Mouse (Mus musculus) CD8-positive naive resting alpha-beta T cell, adult 2 months (primary cell): Measurements from ENCODE around the gene Trp63.
"Not testable (repeated sequence)": the region's sequence is repeated elsewhere in the genome, so short reads cannot be mapped to it uniquely, and the experiment has no call there.

Source experiments
- DNase-seq, 2 experiments: peaks; one replicate each; pipeline ENCODE4 v3.0.0; 2022; ENCODE audit warnings: low read depth in 2 of 2, low spot score in 2 of 2

Gene Trp63

DNA sequence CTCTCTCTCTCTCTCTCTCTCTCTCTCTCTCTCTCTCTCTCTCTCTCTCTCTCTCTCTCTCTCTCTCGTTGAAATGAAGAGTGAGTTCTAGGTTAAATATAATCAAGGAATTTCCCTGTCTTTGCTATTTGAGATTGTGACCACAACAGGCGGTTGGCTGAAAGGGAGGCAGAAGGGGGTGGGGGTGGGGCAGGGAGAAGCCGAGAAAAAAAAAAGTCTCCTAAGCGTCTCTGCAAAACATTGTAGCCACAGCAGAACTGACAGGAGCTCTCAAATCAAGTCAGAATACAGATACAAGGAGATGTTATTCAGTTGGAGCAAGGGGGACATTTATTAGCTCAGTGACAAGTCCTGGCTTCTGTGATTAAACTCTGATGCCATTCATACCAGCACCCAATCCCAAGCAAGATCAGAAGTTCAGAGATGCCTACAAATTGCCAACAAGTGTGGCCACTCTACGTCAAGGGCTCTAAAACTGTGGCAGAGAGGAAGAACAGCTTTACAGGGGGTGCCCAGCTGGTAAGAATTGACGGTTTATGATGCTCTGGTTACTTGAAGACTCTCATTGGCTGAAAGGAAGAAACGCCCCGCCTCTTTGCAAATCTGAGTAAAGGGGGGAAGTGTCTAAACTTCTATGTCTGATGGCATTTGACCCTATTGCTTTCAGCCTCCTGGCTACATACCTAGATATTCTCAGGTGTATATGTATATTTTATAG, at the start of gene Trp63:
Trp63 (plus strand) TSS at position 233 of the 718 bp plus-strand sequence.
- DNase-seq: no peak

DNA sequence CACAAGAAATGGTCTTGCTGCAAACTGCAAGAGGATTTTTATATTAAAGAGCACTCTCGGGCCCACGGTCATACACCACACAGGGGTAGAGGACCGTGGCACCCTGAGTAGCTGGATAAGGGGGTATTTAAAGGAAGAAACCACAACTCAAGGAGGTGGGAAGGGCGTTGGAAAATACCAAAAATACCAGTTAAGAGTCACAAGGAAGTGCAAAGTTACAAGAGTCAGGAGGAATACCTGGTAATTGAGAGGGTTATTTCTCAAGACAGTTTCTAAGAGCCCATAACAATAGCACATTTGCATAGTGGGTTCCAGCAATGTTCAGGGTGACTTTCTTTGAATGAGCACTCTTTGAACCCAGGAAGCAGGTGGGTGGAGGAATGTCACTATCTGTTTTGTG, 38.8 kb upstream of the Trp63 start:
- DNase-seq: not testable (repeated sequence)

GRCm38 (mm10) chr16:25660510-25661235, 22.9 kb upstream of the Trp63 start:
- no peak for DNase-seq

- DNase-seq: no peak
Observed at GRCm38 (mm10) chr16:25663116-25663515, 20.4 kb upstream of the Trp63 start.

DNA sequence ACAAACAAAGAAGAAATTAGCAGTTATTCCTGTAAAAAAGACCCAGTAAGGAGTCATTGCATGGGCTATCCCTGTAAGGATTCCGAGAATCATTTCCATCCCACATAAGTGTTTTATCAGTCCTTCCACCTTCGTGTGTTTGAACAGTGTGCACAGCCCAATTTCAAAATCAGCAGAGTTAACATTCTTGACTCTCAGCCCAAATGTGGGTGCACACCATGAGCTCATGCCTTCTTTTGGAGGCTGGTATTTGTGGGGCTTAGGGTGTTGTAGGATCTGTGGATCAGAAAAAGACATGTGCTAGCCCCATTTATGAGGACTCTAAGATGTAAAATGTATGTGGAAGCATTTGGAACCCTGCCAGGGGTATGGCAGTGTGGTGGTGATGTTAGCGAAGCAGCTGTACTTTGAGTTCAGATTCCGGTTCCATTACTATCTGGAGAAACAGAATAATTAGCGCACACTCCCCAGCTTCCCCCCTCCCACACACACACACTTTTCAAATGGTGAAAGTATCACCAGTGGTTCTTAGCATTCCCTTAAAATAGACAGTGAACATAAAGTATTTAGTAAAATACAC, 9.6 kb upstream of the Trp63 start:
- no peak for DNase-seq

DNA sequence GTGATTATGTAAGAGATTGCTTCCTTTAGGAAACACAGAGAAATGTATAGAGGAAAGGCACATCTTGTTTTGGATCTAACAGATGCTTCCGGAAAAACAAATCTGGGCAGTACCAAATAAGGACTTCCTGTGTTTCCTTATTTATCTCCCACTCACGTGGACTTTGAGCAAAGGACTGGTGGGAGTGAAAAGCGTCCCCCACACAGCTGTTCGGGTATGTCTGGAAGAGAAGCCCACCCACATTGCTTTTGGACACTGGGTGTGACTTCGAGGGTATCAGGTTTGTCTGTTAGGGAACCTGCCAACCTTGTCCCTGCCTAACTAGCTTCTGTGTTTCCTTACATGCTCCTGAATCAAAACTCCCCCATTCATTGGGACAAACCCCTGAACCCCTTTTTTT, 3.2 kb upstream of the Trp63 start:
- no peak for DNase-seq

GRCm38 (mm10) chr16:25682533-25682932, 1.0 kb upstream of the Trp63 start:
- DNase-seq: no peak

GRCm38 (mm10) chr16:25684572-25684971, 1.0 kb downstream of the Trp63 start:
- no peak for DNase-seq

- DNase-seq: no peak
Observed at GRCm38 (mm10) chr16:25690612-25691011, 7.0 kb downstream of the Trp63 start.

DNA sequence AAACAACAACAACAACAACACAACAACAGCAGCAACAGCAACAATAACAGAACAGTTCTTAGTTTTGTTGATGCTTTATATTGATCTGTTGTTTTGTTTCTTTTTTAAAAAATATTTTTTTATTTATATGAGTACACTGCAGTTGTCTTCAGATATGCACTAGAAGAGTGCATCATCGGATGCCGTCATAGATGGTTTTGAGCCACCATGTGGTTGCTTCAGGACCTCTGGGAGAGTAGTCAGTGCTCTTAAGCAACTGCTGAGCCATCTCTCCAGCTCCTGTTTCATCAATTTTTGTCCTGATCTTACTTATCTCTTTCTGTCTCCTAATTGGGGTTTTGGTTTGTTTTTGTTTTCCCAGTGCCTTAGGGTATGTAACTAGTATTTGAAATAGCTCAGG, 17.7 kb downstream of the Trp63 start:
- DNase-seq: no peak

DNA sequence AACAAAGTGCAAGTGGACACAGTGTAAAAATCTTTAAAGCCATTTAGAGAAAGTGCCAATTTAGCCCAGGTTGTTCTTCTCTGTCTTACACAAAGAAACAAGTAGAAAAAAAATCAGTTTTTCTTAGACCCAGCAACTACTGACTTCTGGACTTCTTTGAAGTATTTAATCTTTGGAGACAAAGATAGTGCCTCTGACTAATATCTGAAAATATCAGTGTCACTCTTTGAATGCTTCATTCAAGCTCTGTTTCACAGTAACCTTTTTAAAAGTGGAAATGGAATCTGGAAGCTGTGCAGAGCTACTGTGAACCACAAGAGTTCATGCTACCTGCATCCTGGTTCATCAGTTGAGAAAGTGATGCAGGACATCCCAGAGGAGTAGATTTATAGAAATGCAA, 22.7 kb downstream of the Trp63 start:
- DNase-seq: no peak

GRCm38 (mm10) chr16:25715790-25716189, 32.2 kb downstream of the Trp63 start:
- DNase-seq: no peak

- DNase-seq: no peak
Observed at GRCm38 (mm10) chr16:25723131-25723530, 39.6 kb downstream of the Trp63 start.

DNA sequence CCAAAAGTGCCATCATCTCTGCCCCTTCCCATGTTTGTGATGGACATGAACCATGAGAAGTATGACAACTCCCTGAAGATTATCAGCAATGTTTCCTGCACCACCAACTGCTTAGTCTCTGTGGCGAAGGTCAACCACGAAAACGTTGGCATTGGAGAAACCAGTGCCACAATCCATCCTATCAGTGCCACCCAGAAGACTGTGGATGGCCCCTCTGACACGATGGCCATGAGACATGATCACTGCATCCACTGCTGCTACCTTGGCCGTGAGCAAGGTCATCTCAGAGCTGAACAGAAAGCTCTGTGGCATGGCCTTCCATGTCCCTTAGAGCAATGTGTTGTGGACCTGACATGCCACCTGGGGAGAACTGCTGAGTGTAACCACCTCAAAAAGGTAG, 43.4 kb downstream of the Trp63 start:
- DNase-seq: no peak

DNA sequence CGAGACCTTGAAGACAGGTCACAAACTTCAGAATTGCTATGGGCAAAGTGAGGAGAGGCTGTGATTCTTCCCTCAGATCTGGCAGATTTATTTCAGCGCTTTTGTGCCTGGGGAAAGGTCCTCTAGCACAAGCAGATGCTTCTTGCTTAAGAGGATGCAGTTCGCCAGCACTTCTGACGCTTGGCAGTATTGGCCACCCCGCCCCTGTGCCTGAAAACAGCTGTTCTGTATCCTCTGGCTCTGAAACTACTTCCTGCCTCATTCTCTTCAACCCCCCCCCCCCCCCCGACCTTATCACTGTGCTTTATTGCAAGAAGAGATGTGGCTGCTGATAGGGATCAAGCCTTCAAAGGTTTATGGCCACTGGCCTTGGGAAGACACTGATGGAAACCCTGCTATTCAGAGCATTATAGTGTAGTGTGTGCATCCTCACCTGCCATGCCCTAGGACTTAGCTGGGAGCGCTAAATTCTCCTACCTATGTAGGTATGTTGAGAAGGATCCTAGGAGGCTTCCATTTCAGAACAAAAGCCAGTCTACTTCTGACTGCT, 44.5 kb downstream of the Trp63 start:
- no peak for DNase-seq

DNA sequence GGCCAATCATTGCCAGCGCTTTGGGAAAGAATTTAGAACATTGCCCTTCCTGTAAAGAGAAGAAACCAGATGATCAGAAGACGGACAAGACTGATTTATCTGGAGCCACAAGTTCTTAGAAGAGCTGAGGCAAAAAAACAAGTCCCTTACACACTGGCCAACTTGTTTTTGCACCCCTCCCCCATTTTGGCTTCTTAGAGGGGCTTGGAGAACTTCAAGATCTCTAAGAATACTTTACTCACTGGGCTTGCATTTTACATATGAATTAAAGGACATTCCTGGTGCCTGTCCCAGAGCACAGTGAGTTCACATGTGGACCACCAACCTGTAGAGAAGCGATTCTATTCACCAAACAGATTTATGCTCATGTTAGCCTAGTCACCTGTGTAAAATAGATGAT, 53.3 kb downstream of the Trp63 start:
- DNase-seq: no peak

DNA sequence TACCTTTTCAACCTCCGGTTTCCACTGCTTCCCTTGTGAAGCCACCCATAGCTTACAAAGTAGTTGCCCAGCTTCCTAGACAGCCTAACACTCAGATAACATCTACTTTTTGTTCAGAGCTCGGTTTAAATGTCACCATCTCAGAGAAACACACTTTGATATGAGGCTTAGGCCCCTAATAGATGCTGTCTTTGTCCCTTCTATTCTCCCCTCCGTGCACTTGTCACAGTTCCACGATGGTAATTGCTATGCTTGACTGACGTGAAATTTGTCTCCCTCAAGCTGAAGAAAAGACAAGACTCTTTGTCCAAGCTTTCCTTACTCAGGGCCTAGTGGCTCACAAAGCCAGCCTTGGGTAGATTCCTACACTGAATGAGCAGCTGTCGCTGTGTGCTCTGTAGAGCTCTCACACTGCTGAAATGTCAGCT, 54.1 kb downstream of the Trp63 start:
- no peak for DNase-seq

GRCm38 (mm10) chr16:25746807-25747206, 63.2 kb downstream of the Trp63 start:
- DNase-seq: no peak

DNA sequence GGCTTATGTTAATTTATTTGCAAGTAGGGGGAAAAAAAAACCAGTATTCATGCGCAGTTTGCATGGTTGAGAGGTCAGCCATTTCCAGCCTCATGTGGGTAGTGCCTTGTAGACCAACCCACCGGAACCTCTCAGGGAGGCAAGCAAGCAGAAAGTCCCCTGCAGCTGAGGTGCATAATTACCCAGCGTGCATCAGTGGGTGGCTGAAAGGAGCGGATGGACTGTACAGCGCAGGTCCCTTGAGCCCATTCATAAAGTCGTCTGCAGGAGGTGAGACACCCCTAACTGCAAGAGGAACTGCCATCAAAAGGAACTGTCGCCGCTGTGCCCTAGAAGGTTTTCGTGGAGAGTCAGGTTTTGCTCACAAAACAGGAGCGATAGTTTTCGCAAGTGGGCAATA, 68.3 kb downstream of the Trp63 start:
- no peak for DNase-seq

GRCm38 (mm10) chr16:25758108-25758507, 74.5 kb downstream of the Trp63 start:
- DNase-seq: no peak

GRCm38 (mm10) chr16:25765549-25765948, 82.0 kb downstream of the Trp63 start:
- no peak for DNase-seq

- DNase-seq: no peak
Observed at GRCm38 (mm10) chr16:25774611-25775010, 91.0 kb downstream of the Trp63 start.
